Mouse (Mus musculus) cerebellum, adult 9-10 months (tissue): ENCODE results near the gene 3110040M04Rik.

Source experiments
- DNase-seq: peaks from one replicate; pipeline ENCODE4 v3.0.0; 2022

Gene 3110040M04Rik

GRCm38 (mm10) chr1:151236141-151236930, 32.4 kb downstream of the 3110040M04Rik start:
- DNase-seq: peak; percentile 3

- DNase-seq: no peak
Measured at GRCm38 (mm10) chr1:151237780-151238179, 33.9 kb downstream of the 3110040M04Rik start.

- DNase-seq: no peak
Measured at GRCm38 (mm10) chr1:151243332-151243731, 39.4 kb downstream of the 3110040M04Rik start.

GRCm38 (mm10) chr1:151244013-151244412, 40.1 kb downstream of the 3110040M04Rik start:
- no peak for DNase-seq

- DNase-seq: no peak
Measured at GRCm38 (mm10) chr1:151244761-151245160, 40.8 kb downstream of the 3110040M04Rik start.

GRCm38 (mm10) chr1:151245165-151245564, 41.2 kb downstream of the 3110040M04Rik start:
- no peak for DNase-seq

- DNase-seq: no peak
Measured at GRCm38 (mm10) chr1:151245846-151246245, 41.9 kb downstream of the 3110040M04Rik start.

GRCm38 (mm10) chr1:151250109-151250508, 46.2 kb downstream of the 3110040M04Rik start:
- no peak for DNase-seq

- no peak for DNase-seq
Measured at GRCm38 (mm10) chr1:151250529-151251193, 46.7 kb downstream of the 3110040M04Rik start.

GRCm38 (mm10) chr1:151251194-151252010, 47.5 kb downstream of the 3110040M04Rik start:
- no peak for DNase-seq
